Mouse (Mus musculus): Measurements from ENCODE around the gene Galns.
A peak's percentile ranks its signal among the peaks of the same experiment; 100 is the strongest.
"Not testable (repeated sequence)": the region's sequence is repeated elsewhere in the genome, so short reads cannot be mapped to it uniquely, and the experiment has no call there.

The Galns gene

DNA sequence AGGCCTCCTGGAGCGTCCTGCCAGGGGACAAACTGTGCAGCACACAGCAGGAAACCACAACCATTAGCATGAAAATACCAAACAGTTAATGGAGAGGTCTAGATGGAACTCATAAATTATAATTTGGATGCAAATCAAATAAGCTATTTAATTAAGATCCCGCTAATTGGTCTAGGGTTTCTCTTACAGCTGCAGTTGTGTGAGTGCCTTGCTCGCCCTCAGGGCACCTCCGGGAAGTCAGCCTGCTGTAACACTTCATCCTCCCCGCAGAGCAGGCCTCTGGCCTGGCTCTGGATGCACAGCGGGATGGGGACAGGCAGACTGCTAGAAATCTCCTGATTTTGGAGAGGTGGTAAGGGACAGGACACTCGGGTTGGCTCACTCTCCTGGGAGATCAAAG is 25.1 kb downstream of the Galns start:
- DNase-seq: peak; percentile 44

DNA sequence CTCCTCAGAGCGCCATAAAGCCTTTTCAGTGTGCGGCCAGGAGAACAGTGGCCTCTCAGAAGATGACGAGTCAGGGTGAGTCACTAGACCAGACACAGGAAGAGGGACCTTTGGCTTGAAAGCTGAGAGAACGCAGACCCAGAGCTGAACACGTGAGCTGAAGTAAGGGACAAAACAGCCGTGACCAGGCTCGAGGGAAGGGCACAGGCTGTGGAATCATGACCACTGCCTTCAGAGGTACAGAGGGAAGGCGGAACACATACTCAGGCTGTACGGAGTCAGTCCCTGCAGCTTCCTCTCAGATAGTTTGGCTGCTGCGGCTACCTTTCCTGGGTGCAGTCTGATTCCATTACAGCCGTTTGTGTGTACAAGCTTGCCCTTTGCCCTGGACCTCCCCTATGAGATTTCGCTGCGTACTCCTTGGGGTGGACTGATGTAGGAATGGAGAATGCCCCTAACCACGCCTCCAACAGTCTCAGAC is 25.8 kb downstream of the Galns start:
- no peak for DNase-seq

DNA sequence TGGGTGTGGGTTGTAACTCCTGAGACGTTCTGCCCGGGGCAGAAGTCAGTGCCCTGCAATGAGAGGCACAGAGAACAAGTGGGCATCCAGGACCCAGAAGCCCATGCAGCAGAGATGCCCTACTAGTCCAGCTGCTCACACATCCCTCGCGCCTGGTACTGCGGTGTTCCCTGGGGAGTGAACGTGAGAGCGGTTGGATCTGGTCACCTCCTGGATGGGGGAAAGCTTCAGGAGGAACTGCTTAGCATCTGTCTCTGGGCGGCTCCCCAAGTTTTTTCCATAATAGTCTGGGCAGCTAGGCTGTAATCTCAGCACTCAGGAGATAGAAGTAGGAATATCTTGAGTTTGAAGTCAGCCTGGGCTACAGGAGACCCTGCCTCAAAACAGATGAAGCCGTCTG is 26.3 kb downstream of the Galns start:
- DNase-seq: no peak

DNA sequence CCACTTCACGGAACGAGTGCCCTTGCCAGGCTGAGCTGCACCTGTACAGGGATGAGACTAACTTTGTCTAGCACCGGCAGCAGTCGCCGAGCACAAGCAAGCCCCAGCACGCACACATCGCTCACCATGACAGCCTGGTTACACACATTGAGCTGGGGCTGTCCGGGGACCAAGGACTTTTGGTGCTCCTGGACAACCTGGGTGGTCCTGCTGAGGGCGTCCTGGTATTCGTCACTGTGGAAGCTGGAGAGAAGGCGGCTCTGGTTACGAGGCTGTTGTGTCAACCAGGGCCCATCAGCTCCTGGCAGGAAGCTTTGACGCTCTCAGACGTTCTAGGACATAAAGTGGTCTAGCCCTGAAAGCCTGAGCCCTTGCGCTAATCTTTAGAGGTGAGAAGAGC is 30.3 kb downstream of the Galns start:
- DNase-seq: no peak

DNA sequence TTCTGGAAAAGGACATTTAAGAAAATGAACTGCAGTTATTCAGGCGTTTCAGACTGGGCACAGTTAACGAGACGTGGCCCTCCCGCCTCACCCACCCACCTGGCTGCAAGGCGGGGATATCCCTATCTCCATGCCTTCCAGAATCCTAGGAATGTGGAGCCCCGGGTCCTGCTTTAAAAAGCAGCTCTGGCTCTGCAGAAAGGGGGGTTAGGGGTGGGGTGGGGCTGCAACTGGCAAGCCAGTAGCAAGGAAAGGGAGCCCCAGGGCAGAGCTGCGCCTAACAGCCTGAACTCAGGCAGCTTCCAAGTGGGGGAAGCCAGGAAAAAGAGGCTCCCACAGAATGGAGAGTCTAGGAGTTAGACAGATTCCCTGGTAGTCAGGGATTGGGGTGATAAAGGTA is 32.1 kb downstream of the Galns start:
- DNase-seq: no peak

DNA sequence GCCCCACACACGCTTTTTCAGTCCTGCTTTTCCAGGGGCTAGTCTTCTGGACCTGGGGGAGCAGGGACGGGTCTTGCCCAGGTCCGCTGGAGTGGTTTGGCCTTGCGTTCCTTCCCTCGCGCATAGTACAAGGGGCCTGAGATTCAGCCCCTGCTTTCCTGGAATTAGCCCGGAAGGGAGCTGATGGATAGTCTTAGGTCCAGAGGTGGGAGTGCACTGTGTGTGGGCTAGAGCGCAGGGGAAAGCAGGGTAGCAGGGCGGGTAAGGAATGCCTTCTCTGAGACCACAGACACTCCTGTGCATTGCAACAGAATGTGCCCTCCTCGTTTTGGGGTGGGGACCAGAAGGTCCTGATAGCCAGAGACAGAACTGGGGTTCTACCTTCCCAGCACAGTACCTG is 34.1 kb downstream of the Galns start:
- no peak for DNase-seq

DNA sequence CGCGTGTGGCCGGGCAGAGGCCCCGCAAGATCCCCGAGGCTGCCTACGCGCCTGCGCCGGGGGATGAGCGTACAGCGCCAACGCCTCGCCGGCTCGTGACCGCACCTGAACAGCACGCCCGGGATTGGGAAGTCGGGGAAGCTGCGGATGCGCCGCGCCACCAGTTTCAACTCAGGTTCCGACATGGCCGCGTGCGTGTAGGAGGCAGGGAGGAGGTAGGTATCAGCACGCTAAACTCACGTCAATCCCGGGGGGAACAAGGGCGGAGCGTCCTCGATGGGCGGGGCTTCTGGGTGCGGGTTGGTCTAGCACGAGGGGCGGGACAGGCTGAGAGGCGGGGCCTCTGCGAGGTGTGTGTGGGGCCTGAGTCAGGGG is 34.6 kb downstream of the Galns start, which contains the start of gene Aprt:
TSS of gene Aprt (minus strand) at position 262 of the 375 bp plus-strand sequence.
- DNase-seq: peak; percentile 96

DNA sequence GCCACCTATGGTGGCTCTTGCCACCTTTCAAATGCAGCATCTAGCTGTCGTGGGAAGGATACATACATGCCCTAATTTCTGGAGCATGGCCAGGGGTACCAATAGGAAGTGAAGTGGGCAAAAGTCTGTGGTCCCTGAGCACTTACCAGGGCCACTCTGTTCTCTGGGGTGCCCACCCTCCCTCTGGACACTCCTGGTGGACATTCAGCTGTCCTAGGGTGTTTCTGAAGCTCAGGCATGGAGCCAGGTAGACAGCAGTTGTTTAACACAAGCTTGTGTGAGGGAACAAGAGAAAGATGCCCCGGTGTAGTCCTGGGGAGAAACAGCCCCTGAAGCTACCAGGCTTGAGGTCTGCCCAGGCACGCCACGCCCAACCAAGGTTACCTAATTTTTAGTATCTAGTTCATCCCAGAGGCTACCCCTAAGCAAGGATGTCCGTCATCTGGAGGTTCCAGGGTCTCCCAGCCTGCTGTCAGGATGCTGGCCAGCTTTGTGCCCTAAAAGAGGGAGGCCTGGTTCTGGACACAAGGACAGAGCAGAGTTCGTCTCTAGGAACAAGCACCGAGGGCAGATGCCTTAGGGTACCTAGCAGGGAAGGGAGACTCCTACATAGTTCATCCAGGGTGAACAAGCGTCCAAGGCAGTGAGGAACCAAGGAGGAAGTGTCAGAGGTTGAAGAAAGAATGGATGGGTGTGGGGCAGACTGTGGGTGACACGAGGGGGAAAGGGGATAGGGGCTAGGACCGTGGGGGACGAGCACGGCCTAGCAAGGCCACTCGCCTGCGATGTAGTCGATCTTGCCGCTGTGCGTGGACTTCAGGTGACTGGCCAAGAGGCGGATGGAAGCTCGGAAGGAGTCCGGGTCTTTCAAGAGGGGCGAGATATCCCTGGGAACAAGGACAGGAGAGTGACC is 35.3 kb downstream of the Galns start:
- no peak for DNase-seq

DNA sequence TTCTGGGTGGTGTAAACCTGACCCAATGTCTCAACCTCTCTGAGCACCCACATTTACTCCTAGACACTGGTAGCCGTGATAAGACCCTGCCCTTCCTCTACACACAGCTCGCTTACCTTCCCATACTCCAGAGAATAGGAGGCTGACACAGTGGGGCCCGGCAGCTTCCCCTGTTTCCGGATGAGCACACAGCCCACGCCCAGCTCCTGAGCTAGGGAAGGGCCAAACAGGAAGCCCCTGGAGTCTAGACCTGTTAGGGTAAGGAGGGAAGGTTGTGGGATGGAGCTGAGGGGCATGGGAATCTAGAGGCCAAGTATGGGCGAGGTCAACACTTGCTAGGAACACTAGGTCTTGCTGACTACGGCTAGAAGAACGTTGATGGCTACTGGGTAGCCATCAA is 36.0 kb downstream of the Galns start:
- DNase-seq: no peak

DNA sequence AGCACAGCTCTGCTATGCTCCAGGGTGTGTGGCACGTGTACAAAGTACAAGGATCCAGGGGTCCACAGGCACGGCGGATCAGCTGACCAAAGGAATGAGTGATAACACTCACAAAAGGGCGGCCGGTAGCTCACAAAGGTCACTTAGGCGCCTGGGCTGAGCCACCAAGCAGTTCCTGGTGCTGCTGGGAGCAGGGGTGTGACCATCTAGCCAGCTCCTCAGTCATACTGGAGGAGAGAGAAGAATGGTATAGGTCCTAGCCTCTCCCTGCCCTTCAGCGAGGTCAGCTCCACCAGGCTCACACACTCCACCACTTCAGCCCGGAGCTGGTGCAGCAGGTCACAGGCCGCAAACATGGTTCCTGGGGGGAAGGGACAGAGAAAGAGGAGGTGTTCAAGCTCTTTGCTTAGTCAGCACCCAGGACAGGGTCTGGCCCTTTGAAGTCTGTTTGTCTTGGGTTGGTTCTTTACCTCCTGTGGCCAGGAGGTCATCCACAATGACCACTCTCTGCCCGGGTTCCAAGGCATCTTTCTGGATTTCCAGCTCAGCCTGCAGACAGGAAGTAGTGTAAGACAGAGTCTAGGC is 36.5 kb downstream of the Galns start:
- no peak for DNase-seq

DNA sequence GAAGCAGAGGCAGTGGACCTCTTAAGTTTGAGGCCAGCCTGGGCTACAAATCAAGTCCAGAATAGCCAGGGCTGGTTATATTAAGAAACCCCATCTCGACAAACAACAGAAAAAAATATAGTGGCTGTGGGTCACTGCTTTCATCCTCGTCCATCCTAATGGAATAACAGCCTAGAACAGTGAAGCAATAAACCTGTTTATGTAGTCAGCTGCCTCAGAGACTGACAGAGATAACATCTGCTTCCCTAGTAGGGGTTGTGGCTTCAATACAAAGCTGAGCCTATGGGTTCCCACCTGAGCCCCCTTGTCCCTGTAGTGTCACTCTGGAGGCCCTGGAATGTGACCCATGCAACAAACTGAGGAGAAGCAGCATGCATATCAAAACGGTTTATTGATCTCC is 37.0 kb downstream of the Galns start:
- DNase-seq: no peak

DNA sequence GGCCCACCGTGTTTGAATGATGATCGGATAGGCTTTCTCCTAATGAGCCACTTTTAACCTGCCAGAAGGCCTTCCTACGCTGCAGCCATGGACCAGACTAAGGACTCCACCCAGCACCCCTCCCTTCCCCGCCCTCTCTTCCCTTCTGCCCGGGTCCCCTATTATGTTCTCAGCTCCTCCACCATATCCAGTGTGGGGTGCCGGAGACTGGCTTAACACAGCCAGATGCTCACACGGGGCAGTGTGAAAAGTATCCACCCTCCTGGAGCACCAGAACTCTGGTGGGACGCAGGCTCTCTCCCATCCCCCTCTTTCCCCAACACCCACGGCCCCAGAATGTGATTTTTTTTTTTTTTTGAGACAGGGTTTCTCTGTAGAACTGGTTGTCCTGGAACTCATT is 37.7 kb downstream of the Galns start:
- no peak for DNase-seq

DNA sequence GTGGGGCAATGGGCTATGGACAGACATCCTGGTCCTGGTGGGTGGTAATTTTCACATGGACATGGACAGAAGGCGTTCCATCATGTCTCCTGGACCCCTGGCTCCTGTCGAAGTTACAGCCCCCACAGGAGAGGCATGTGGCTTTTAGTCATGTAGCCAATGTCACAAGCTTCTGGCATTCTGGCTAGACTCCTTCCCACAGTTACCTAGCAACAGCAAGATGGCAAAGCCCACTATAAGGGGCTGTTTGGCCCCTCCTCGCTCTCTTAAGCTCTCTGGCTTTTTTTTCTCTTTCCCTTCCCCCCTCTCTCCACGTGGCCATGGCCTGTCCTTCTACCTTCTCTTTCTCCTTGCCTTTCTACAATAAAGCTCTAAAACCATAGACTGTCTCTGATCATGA is 38.1 kb downstream of the Galns start:
- DNase-seq: not testable (repeated sequence)

DNA sequence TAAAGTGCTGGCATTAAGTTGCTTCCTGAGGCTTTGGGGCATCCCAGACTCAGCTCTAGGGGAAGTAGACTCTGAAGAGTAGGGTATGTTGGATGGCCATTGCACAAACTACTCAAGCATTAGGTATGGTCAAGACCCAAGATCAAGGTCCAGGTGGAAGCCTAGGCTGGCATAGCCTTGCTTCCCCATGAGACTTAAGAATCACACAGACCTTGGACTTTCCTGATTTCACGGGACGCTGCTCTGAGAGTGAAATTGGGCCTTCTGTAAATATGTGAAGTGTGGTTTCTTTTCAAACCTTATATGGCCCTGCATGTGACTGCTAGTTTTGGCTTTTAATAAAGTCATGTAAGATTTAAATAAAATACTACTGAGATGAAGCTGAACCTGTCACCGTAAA is 38.5 kb downstream of the Galns start:
- DNase-seq: no peak

DNA sequence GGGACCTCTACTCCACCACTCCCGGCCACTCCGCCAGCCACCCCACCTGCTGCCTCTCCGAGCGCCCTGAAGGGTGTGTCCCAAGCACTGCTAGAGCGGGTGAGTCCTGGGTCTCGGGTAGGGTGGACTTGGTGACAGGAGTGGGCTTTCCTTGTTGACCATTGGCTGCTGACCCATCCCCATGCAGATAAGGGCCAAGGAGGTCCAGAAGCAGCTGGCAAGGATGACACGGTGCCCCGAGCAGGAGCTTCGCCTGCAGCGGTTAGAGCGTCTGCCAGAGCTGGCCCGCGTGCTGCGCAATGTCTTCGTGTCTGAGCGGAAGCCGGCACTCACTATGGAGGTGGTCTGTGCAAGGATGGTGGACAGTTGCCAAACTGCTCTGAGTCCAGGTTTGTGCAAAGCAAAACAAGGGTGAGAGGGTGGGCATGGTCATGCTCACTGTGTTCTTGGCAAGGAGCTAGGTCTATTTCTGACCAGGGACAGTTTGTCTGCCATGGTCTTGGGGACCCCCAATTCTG is 39.5 kb downstream of the Galns start:
- DNase-seq: no peak

DNA sequence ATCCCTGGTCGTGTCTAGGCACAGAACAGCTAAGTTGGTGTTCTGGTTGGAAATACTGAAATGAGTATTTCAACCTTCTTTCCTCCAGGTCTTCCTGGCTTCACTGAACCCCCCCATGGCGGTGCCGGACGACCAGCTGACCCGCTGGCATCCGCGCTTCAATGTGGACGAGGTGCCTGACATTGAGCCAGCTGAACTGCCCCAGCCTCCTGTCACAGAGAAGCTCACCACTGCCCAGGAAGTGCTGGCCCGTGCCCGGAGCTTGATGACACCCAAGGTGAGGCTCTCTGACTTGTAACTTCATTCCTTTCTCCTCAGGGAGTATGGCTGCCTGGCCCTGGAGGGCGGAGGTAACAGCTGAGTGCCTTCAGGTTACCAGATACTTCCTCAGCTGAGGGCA is 40.1 kb downstream of the Galns start:
- DNase-seq: no peak

DNA sequence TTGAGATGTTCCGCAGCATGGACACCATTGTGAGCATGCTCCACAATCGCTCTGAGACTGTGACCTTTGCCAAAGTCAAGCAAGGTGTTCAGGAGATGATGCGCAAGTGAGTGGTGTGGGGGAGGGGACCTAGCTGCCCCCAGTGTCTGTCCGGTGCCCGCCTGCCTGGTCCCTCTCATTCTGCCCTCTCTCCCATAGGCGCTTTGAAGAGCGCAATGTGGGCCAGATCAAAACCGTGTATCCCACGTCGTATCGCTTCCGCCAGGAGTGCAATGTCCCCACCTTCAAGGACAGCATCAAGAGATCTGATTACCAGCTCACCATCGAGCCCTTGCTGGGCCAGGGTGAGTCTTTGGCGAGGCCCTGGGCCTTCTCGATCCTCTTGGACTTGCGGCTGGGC is 41.3 kb downstream of the Galns start:
- DNase-seq: no peak

DNA sequence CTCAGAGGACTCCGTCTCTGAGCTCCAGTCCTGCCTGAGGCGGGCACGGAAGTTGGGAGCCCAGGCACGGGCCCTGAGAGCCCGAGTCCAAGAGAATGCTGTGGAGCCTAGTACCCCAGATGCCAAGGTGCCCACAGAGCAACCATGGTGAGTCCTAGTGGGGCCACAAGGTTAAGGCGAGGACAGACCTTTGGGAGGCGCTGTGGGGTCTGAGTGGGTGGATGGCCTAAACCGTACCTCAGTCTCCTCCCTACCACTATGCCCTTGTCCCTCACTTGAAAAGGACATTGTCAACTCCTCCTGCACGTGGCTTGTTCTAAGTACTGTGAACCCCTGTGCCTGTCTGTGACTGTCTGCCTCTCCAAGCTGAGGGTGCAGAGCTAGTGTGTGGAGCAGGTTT is 41.9 kb downstream of the Galns start:
- no peak for DNase-seq

DNA sequence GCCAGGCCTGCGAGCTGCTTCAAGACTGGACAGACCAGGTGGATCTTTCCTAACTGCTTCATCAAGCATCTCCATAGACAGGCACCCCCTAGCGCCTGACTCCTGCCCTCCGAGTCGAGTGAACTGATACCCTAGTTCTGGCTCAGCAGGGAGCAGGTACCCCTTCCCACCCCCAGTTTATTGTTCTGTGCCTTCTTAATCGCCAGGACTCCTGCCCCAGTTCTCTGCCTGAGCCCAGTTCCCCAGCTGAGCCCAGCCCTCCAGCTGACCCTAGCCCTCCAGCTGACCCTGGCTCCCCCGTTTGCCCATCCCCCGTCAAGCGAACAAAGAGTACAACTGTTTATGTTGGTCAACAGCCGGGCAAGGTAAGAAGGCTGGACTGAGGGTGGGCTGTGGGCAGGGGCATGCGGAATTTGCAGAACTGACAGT is 42.4 kb downstream of the Galns start:
- DNase-seq: no peak

DNA sequence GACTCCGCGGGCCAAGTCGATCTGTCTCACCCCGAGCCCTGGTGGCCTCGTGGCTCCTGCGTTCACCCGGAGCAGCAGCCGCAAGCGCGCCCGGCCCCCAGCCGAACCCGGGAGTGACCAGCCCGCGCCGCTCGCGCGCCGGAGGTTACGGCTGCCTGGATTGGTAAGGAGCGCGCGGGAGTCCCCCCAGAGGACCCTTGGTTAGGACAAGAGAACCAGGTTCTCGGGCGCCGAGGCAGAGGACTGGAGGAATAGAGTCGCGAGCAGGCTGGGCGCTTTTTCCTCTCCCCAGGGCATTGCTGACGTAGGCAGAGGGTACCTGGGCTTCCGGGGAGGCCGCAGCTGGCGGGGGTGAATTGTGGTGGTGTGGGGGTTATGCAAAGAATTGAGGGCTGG is 43.2 kb downstream of the Galns start:
- DNase-seq: no peak

DNA sequence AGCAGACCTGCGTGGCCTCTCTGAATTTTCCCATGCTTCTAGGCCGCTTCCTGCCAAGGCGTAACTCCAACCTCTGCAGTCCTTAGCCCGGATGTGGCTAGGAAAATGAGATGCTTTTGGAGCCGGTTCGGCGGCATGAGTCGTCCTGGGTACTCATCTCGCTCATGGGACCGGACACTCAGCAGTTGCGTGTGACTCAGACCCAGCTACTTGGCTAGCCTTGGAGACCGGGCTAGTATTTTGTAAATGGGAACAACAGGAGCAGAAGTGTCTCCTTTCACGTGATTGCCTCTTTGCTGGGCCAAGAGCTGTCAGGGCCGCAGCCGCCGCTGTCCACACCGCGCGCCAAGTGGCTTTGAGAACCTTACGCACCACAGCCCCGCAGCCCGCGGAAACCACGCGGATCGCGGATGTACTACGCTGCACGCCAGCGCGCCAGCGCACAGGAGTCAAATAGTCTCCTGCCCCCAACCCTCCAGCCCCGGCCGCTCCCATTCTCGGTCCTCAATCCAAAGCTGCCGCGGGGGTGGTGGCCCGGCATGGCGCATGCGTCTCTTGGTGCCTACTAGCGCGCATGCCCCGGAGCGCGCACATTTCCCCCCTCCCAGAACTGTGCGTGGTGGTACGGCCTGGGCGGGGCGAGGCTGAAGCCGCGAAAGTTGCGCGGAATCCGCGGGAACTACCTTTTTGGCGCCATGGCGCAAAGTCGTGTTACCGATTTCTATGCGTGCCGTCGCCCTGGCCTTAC is 43.7 kb downstream of the Galns start, which contains the start of gene Cdt1:
TSS of gene Cdt1 (plus strand) at position 655 of the 748 bp plus-strand sequence.
- DNase-seq: peak; percentile 97

DNA sequence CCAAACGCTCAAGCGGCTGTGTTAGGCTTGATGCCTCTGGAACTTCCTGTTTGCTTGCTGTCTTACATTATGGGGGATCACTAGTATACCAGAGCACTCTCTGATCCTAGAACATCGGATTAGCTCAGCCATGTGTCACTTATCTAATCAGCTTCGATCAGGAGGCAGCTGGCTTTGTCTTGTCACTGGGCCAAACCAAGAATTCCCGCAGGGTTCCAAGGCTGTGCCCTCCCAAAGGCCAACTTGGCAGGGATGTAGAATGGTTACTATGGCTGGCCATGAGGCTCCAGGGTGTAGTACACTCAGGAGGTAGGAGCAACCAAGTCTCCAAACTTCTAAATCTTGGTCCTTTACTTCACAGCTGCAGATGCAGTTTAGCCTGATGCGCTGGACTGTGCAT is 44.5 kb downstream of the Galns start:
- no peak for DNase-seq

Data from kidney, postnatal 14 days (tissue).